Mouse (Mus musculus): ENCODE measurements around the gene Uba7. TPM values are rescaled to one million over a fixed set of nuclear protein-coding genes. Genes with fewer than 3 reads are reported as not detected.

Uba7 gene
- 37.7 TPM for polyA plus RNA-seq (2014; fragmentation: Illumina TruSeq; extraction: RNeasy Lipid Tissue Mini Kit (QIAGEN cat#74804); ENCODE audit: insufficient read depth, low read depth, low replicate concordance)

GRCm38 (mm10) chr9:107975399-107976386, at the start of gene Uba7:
Gene Uba7 (plus strand): TSS chr9:107975505.

GRCm38 (mm10) chr9:107928169-107928568, 47.1 kb upstream of the Uba7 start, which contains the start of gene Actl11:
Gene Actl11 (plus strand): TSS chr9:107928469.

GRCm38 (mm10) chr9:107935374-107935773, 39.9 kb upstream of the Uba7 start, which contains the start of gene Camkv:
Gene Camkv (plus strand): TSS chr9:107935674.

GRCm38 (mm10) chr9:107949922-107950235, 25.4 kb upstream of the Uba7 start, which contains the start of gene Traip:
Gene Traip (plus strand): TSS chr9:107950136.

DNA sequence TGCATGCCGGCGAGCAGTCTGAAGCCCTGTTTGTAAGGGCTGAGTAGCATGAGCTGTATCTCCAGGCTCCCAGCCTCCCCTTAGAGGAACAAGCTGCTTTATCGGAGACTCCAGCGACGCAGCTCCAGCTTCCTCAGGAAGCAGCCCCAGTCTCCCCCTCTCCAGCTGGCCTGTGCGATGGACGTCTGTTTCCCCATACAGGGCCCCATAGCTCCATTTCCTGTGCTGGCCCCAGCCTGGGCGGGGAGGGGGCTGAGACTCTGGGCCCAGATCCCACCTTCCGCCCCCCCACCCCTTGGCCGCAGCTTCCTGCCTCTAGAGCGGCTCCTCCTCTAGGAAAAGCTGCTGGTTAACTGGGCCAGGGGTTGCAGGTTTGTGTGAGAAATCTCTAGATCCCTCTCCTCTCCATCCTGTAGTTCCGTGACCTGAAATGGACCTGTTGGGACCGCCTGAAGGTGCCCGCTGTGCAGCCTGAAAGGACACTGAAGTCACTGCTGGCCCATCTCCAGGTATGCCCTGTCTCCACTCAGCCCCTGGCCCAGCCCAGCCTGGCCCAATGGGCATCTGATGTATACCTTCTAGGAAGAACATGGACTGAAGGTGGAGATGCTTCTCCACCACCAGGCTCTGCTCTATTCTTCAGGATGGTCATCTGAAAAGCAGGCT, 7.5 kb downstream of the Uba7 start, which contains the start of gene Gm20661:
Gene Gm20661, plus strand, starts transcription at position 378 of the 666 bp plus-strand sequence.

DNA sequence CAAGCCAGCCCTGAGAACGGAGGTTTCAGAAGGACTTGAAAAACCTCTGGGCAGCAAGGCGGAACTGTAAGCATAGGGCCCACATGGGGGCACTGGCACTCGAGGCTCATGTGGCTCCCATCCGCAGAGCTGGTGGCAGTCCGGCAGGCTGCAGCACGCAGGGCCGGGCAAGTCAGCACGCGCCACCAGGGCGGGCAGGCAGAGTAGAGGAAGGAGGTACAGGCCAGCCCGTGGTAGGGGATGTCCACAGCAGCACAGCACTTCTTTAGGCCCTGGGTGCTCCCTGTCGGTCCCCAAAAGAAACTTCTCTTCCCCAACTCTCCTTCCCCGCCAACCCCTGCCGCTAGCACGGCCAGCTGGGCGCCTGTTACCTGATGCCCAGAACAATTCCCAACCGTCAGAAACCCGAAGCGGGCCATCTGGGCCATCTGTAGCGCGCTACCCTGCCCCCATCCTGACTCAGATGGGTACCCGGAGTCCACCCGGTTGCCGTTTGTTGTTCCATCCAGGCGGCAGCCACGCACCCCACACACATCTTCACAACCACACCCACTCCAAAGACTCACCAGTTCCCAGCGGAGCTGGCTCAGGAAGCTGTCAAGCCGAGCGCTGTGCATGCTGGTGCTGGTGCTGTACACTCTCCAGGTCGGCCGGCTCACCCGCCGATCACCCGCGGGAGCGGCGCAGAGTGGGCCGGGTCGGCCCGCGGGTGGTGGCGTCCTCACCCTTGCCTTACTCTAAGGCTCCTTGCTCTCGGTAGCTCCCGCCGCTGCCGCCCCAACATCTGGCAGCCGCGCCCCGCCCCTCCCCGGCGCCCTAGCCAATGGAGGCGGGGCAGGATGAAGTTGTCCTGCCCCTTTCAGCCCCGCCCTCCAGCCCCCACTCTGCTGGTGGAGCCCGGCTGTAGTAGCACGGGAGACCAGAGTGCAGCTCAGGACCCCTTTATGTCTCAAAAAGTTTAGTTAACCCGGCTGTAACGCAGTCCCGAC, 10.1 kb downstream of the Uba7 start, which contains the start of gene Inka1:
Gene Inka1, minus strand, starts transcription at position 749 of the 989 bp plus-strand sequence.

GRCm38 (mm10) chr9:107992197-107992596, 16.9 kb downstream of the Uba7 start, which contains the start of gene Cdhr4:
Gene Cdhr4 (plus strand): TSS chr9:107992497.

GRCm38 (mm10) chr9:107996049-107996448, 20.7 kb downstream of the Uba7 start, which contains the start of gene Gm20662:
Gene Gm20662 (plus strand): TSS chr9:107996349.

DNA sequence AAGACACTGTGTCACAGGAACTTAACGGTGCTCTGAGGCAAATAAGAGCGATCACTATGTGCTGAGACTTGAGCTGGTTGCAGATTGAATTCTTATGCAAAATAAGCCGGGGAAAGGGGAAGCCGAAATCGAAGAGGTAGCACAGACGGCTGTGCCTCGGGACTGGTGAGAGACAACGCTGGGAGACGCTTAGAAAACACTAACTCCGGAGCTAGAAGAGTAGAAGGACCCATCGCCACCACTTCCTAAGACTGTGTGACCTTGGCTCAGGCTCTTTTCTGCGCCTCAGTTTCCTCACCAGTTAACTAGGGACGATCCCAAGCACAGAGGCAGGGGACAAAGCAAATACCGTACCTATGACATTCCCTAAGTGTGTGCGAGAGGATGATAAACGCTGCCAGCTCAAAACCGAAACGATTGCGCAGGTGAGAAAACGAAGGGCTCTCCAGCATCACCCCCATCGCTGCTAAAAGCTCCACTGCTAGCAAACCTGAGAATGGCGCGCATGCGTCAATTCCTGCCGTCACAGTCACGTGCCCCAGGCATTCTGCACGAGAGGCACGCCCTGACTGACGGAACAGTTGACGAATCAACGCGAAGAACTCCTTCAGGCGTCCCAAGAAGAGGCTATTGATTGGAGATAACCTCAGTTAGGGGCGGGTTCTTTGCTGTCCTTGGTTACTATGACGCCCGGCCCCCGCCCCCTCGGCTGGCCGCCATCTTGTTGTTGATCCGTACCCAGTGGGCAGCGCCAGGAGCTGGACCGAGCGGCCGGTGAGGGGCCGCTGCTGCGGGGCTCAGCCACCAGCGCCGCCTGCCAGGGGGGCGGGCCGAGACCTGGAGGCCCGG, 26.8 kb downstream of the Uba7 start, which contains the start of gene Ip6k1:
Gene Ip6k1, plus strand, starts transcription at position 580 of the 849 bp plus-strand sequence.

Other genes starting within 250 kb of the Uba7 start
- gene Rbm5, start 204.5 kb upstream of the Uba7 start, polyA plus RNA-seq (2014; fragmentation: Illumina TruSeq; extraction: RNeasy Lipid Tissue Mini Kit (QIAGEN cat#74804); ENCODE audit: insufficient read depth, low read depth, low replicate concordance), result 46.7 TPM
- gene Rbm6, start 102.3 kb upstream of the Uba7 start, polyA plus RNA-seq (2014; fragmentation: Illumina TruSeq; extraction: RNeasy Lipid Tissue Mini Kit (QIAGEN cat#74804); ENCODE audit: insufficient read depth, low read depth, low replicate concordance), result 30.7 TPM
- gene Mon1a, start 87.4 kb upstream of the Uba7 start, polyA plus RNA-seq (2014; fragmentation: Illumina TruSeq; extraction: RNeasy Lipid Tissue Mini Kit (QIAGEN cat#74804); ENCODE audit: insufficient read depth, low read depth, low replicate concordance), result 12.0 TPM
- 2.1 TPM for gene Mst1r, start 68.6 kb upstream of the Uba7 start, polyA plus RNA-seq (2014; fragmentation: Illumina TruSeq; extraction: RNeasy Lipid Tissue Mini Kit (QIAGEN cat#74804); ENCODE audit: insufficient read depth, low read depth, low replicate concordance)
- gene Actl11, start 47.0 kb upstream of the Uba7 start, polyA plus RNA-seq (2014; fragmentation: Illumina TruSeq; extraction: RNeasy Lipid Tissue Mini Kit (QIAGEN cat#74804); ENCODE audit: insufficient read depth, low read depth, low replicate concordance), result not detected
- gene Camkv, start 39.8 kb upstream of the Uba7 start, polyA plus RNA-seq (2014; fragmentation: Illumina TruSeq; extraction: RNeasy Lipid Tissue Mini Kit (QIAGEN cat#74804); ENCODE audit: insufficient read depth, low read depth, low replicate concordance), result 0.08 TPM
- gene Traip, start 25.4 kb upstream of the Uba7 start, polyA plus RNA-seq (2014; fragmentation: Illumina TruSeq; extraction: RNeasy Lipid Tissue Mini Kit (QIAGEN cat#74804); ENCODE audit: insufficient read depth, low read depth, low replicate concordance), result 0.48 TPM
- 1.2 TPM for gene Gm20661, start 7.6 kb downstream of the Uba7 start, polyA plus RNA-seq (2014; fragmentation: Illumina TruSeq; extraction: RNeasy Lipid Tissue Mini Kit (QIAGEN cat#74804); ENCODE audit: insufficient read depth, low read depth, low replicate concordance)
- gene Inka1, start 10.4 kb downstream of the Uba7 start, polyA plus RNA-seq (2014; fragmentation: Illumina TruSeq; extraction: RNeasy Lipid Tissue Mini Kit (QIAGEN cat#74804); ENCODE audit: insufficient read depth, low read depth, low replicate concordance), result 11.7 TPM
- gene Cdhr4, start 17.0 kb downstream of the Uba7 start, polyA plus RNA-seq (2014; fragmentation: Illumina TruSeq; extraction: RNeasy Lipid Tissue Mini Kit (QIAGEN cat#74804); ENCODE audit: insufficient read depth, low read depth, low replicate concordance), result 28.6 TPM
- gene Gm20662, start 20.8 kb downstream of the Uba7 start, polyA plus RNA-seq (2014; fragmentation: Illumina TruSeq; extraction: RNeasy Lipid Tissue Mini Kit (QIAGEN cat#74804); ENCODE audit: insufficient read depth, low read depth, low replicate concordance), result 0.69 TPM
- 38.8 TPM for gene Ip6k1, start 27.0 kb downstream of the Uba7 start, polyA plus RNA-seq (2014; fragmentation: Illumina TruSeq; extraction: RNeasy Lipid Tissue Mini Kit (QIAGEN cat#74804); ENCODE audit: insufficient read depth, low read depth, low replicate concordance)
- gene Gmppb, start 73.7 kb downstream of the Uba7 start, polyA plus RNA-seq (2014; fragmentation: Illumina TruSeq; extraction: RNeasy Lipid Tissue Mini Kit (QIAGEN cat#74804); ENCODE audit: insufficient read depth, low read depth, low replicate concordance), result 29.0 TPM
- 0.90 TPM for gene Amigo3, start 77.7 kb downstream of the Uba7 start, polyA plus RNA-seq (2014; fragmentation: Illumina TruSeq; extraction: RNeasy Lipid Tissue Mini Kit (QIAGEN cat#74804); ENCODE audit: insufficient read depth, low read depth, low replicate concordance)
- gene Mst1, start 104.9 kb downstream of the Uba7 start, polyA plus RNA-seq (2014; fragmentation: Illumina TruSeq; extraction: RNeasy Lipid Tissue Mini Kit (QIAGEN cat#74804); ENCODE audit: insufficient read depth, low read depth, low replicate concordance), result 0.99 TPM
- gene Rnf123, start 107.8 kb downstream of the Uba7 start, polyA plus RNA-seq (2014; fragmentation: Illumina TruSeq; extraction: RNeasy Lipid Tissue Mini Kit (QIAGEN cat#74804); ENCODE audit: insufficient read depth, low read depth, low replicate concordance), result 18.4 TPM
- 37.5 TPM for gene Apeh, start 119.1 kb downstream of the Uba7 start, polyA plus RNA-seq (2014; fragmentation: Illumina TruSeq; extraction: RNeasy Lipid Tissue Mini Kit (QIAGEN cat#74804); ENCODE audit: insufficient read depth, low read depth, low replicate concordance)
- gene Bsn, start 214.9 kb downstream of the Uba7 start, polyA plus RNA-seq (2014; fragmentation: Illumina TruSeq; extraction: RNeasy Lipid Tissue Mini Kit (QIAGEN cat#74804); ENCODE audit: insufficient read depth, low read depth, low replicate concordance), result 0.09 TPM

Measured in lung, adult 10 weeks (tissue).